Mouse (Mus musculus) mesoderm, embryonic 11.5 days (tissue): ENCODE measurements around the gene Garnl3.
A peak's percentile ranks its signal among the peaks of the same experiment; 100 is the strongest.

ENCODE experiments used
- DNase-seq: peaks from one replicate; pipeline ENCODE4 v3.0.0-alpha.2; 2012; ENCODE audit warnings: low read depth, low spot score

Garnl3 gene

GRCm38 (mm10) chr2:33089356-33090032 lies 42.0 kb downstream of the Garnl3 start:
- DNase-seq, result no peak

GRCm38 (mm10) chr2:33086671-33087363 lies 44.6 kb downstream of the Garnl3 start:
- DNase-seq, result no peak

- DNase-seq, result no peak
These were observed 45.3 kb downstream of the Garnl3 start for GRCm38 (mm10) chr2:33086016-33086596.

GRCm38 (mm10) chr2:33084221-33084620 lies 47.2 kb downstream of the Garnl3 start:
- no peak for DNase-seq

- peak; percentile 57 for DNase-seq
These were observed 51.3 kb downstream of the Garnl3 start for GRCm38 (mm10) chr2:33080166-33080565.

- peak; percentile 26 for DNase-seq
These were observed 54.2 kb downstream of the Garnl3 start for GRCm38 (mm10) chr2:33077252-33077651.

GRCm38 (mm10) chr2:33074931-33075330 lies 56.5 kb downstream of the Garnl3 start:
- DNase-seq, result no peak

- no peak for DNase-seq
These were observed 57.3 kb downstream of the Garnl3 start for GRCm38 (mm10) chr2:33074188-33074587.

GRCm38 (mm10) chr2:33072333-33072732 lies 59.1 kb downstream of the Garnl3 start:
- no peak for DNase-seq

GRCm38 (mm10) chr2:33065610-33066009 lies 65.8 kb downstream of the Garnl3 start:
- DNase-seq, result no peak

- DNase-seq, result no peak
These were observed 68.7 kb downstream of the Garnl3 start for GRCm38 (mm10) chr2:33062744-33063143.

- no peak for DNase-seq
These were observed 72.5 kb downstream of the Garnl3 start for GRCm38 (mm10) chr2:33058926-33059325.

GRCm38 (mm10) chr2:33057514-33057913 lies 73.9 kb downstream of the Garnl3 start:
- DNase-seq, result no peak

- DNase-seq, result no peak
These were observed 77.5 kb downstream of the Garnl3 start for GRCm38 (mm10) chr2:33053966-33054365.

- no peak for DNase-seq
These were observed 84.1 kb downstream of the Garnl3 start for GRCm38 (mm10) chr2:33047360-33047759.

GRCm38 (mm10) chr2:33046919-33047318 lies 84.5 kb downstream of the Garnl3 start:
- no peak for DNase-seq

- DNase-seq, result no peak
These were observed 85.6 kb downstream of the Garnl3 start for GRCm38 (mm10) chr2:33045899-33046298.

GRCm38 (mm10) chr2:33042781-33043180 lies 88.7 kb downstream of the Garnl3 start:
- no peak for DNase-seq

GRCm38 (mm10) chr2:33041571-33041970 lies 89.9 kb downstream of the Garnl3 start:
- DNase-seq, result no peak

GRCm38 (mm10) chr2:33037429-33037828 lies 94.0 kb downstream of the Garnl3 start:
- DNase-seq, result no peak

- no peak for DNase-seq
These were observed 96.2 kb downstream of the Garnl3 start for GRCm38 (mm10) chr2:33035297-33035696.

- no peak for DNase-seq
These were observed 98.2 kb downstream of the Garnl3 start for GRCm38 (mm10) chr2:33033281-33033680.
